Mouse (Mus musculus) bone marrow, adult 2 months (tissue): ENCODE results near the gene Nmur1.

ENCODE experiments used
- CTCF ChIP-seq: fragments of 200-500 bp; IDR thresholded peaks from 2 replicates; pipeline ENCODE4 v1.5.1; 2011; ENCODE audit warnings: low read length, control low read depth; ENCODE audit not compliant: control insufficient read depth, insufficient read depth
- POLR2A ChIP-seq: fragments of 200-500 bp; IDR thresholded peaks from 2 replicates; pipeline ENCODE4 v1.6.1; 2011; ENCODE audit warnings: low read depth, mild to moderate bottlenecking, control low read depth, low read length, borderline replicate concordance; ENCODE audit not compliant: control insufficient read depth

- TF ChIP-seq CTCF (no peak), POLR2A (no peak)
These were observed 89.7 kb downstream of the Nmur1 start for GRCm38 (mm10) chr1:86336330-86336729.
